Mouse (Mus musculus) left cerebral cortex, adult 18-20 months (tissue): Measurements from ENCODE around the gene Myb. TPM values are rescaled to one million over a fixed set of nuclear protein-coding genes. Genes with fewer than 3 reads are reported as not detected.

Experiments
- DNase-seq, 2 experiments: peaks; one replicate each; pipeline ENCODE4 v3.0.0; 2021 to 2022; ENCODE audit warnings: low spot score in 2 of 2, mixed read lengths in 1 of 2
- total RNA-seq, 2 experiments: library from RNA; stranded (reverse); gene quantifications; 2 replicates each; pipeline ENCODE4 v1.2.3; 2021

Myb gene
- total RNA-seq, 2 experiments from 2014 or later: 0.26 to 0.28 TPM

DNA sequence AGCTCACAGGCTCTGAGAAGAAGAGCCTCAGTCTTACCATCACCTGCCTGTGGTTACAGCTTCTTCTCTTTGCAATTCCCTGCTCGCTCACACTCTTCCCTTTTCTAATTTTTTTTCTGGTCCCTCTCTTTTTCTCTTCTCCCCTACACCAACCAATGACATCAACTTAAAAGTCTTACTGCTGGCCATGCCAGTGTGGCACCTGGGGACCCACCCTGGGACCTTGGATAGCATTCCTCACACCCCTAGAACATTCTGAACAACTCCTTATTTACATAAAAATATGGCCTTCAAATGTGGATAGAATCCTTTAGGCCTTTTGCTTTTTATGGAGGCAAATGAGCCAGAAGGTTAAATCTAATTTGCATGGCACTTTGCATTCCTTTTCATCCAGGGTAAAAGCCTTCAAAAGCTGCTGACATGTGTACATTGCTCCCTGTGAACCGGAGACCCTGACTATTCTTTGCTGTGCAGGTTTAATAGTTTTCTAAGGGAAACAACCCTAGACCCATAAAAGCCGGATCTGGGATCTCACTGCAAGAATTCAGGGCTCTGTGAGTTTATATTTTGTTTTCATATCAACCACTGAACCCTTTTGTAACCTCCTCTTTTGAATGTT lies 73.1 kb downstream of the Myb start:
- no peak for DNase-seq

DNA sequence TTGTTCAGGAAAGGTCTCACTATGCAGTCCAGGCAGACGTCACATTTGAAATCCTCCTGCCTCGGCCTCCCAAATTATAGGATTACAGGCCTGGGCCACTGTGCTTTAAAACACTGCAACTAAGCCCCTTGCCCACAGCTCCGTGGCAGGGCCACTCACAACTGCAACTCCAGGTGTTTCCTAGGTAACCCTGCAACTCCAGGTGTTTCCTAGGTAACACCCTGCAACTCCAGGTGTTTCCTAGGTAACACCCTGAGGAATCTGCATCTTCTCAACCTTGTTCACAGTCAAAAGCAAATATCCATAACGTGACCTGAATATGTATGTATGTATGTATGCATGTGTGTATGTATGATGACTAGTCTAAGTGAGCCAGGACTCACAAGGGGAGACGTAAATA lies 75.7 kb downstream of the Myb start:
- no peak for DNase-seq

DNA sequence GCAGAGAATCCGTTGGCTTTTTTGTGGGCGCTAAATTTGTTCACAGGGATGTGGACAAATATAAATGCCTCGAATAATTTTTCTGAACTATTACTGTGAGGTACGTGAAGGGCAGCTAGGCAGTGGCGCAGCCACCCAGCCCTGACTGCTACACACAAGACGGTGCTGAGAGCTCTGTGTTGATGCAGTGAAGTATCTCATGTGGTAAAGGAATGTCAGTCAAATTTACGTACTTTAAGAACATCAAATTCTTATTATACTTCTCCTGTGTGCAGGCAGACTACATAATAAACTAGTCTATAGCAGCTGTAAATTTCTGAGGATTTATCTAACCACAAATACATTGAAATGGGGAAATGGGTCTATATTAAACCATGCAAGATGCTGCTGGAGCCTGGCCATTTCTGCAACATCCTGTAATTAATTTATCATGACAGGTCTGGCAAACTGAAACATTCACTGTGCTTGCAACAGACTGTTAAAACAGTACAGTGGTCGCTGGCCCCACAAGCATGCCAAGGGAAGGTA lies 77.3 kb downstream of the Myb start:
- DNase-seq: no peak

DNA sequence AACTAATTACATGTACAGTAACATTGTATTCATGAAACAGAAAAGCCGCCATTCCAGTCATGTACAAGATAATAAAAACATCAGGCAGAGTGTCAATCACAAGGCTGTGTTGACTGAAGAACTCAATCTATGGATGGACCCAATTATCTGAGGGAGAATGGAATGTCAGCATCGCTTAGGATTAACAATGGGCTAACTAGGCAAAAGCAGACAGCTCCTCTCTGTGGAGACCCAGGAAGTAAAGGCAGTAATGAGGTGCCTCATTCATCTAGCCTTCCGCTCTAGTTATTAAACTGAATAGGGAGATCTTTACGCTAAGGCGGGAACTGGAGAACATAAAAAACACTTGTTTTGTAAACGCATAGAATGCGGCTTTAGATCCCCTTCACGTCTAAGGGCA lies 78.3 kb downstream of the Myb start:
- DNase-seq: no peak

DNA sequence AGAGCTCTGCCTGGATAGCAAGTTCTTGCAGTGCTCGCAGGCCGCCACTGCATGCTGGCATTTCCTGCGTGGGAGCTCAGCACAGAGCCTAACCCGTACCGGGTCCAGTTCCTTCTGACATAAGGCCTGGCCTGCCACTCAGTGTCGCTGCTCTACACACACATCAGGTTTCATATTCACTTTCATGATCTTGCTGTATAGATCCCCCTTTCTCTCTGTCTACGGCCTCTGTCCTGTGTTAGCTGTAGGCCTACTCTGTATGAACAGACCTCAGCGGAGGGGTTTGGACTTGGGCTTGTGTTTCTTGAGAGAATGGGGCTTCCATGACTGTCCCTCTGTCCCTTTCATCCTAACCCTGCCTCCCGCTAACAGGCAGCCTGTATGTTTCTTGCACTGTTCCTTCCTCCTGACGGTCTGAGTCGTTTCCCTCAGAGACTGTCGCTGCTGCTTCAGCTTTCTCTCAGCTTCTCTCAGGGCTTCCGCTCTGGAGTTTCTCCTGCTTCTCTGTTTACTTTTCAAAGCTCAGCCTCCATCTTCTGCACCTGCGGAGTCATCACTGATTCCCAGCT lies 83.5 kb downstream of the Myb start:
- DNase-seq: no peak

DNA sequence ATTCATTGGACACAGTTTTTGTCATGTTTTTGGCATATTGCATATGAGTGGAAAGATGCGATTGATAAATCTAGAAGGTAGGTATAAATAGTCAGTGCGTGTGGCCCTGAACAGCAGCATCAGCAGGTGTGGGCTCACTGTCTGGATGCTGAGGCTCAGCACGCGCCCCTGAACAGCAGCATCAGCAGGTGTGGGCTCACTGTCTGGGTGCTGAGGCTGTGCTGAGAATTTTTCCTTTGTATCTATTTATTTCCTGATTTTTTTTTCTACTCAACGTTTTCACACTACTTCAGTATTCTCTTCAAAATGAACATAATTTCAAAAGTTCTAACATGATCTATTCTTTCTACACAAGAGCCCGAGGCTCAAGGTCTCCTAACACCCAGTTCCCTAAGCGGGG lies 84.1 kb downstream of the Myb start:
- DNase-seq: no peak

DNA sequence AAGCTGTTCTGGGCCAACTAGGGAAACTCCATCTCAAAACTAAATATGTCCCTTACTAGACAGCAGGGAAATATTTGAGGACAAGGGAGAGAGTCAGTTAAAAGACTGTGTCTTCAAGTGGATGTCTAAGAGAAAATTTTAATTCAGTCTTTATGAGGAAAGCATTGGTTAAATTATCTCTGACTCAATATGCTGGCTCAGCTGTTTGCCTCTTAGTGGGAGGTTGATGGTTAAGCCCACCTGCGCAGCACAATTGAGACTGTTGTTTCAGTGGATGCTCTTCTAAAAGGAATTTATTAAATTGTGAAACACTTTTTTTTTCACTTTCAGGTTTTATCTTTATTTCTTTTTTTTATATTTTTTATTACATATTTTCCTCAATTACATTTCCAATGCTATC lies 84.6 kb downstream of the Myb start:
- DNase-seq: no peak

Other genes with a start within 250 kb of the Myb start
- gene Ahi1, start 208.4 kb downstream of the Myb start, total RNA-seq: 100 to 1,000 TPM; 163 to 187 TPM
- 10 to 100 TPM; 60.2 to 63.2 TPM for gene Hbs1l, start 135.0 kb upstream of the Myb start, total RNA-seq
- gene Aldh8a1, start 216.3 kb upstream of the Myb start, total RNA-seq: under 1 TPM in 1 of 2 experiments, not detected in 1; 0.16 TPM